Mouse (Mus musculus): ENCODE results near the gene Uts2r. TPM values are rescaled to one million over a fixed set of nuclear protein-coding genes. Genes with fewer than 3 reads are reported as not detected.

Uts2r gene
- polyA plus RNA-seq, 1 experiment from 2014 or later, result 0.10 TPM

DNA sequence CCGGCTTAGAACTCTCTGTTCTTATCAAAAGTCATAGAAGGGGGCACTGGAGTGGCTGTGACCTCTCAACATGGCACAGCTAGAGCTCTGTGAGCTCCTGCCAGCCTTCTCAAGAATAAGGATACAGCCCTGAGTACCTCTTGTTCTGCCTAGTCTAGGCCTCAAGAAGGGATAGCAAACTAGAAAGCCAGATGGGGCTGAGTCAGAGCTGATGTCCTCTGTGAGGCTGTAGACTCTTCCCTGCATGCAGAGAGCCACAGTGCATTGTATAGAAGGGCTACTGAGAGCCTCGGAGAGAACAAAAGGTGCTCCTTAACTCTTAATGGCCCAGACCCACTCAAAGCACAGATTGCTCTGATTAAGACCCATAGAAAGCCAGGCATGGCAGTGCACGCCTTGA, 14.2 kb downstream of the Uts2r start:
- Histone ChIP-seq H3K4me2 (replicated peaks) (no peak overlapping the region), H3K36me3 (no peaks in the 10 kb centered on the region), H3K27me3 (no peaks in the 10 kb centered on the region), H3K4me3 (no peak overlapping the region), H3K4me1 (peaks cover 26% of the 10 kb centered on the region), H3K9ac (replicated peaks) (no peak overlapping the region), H3K27ac (replicated peaks) (0 out of 2 replicates have a peak overlapping the region, but pooled peaks have one; percentile 4), H3K9me3 (no peaks in the 10 kb centered on the region)
- 43% methylated on average over 3 of the region's 3 CpGs for WGBS
- ATAC-seq (ENCODE audit: low FRiP score, low read depth), result no peak

DNA sequence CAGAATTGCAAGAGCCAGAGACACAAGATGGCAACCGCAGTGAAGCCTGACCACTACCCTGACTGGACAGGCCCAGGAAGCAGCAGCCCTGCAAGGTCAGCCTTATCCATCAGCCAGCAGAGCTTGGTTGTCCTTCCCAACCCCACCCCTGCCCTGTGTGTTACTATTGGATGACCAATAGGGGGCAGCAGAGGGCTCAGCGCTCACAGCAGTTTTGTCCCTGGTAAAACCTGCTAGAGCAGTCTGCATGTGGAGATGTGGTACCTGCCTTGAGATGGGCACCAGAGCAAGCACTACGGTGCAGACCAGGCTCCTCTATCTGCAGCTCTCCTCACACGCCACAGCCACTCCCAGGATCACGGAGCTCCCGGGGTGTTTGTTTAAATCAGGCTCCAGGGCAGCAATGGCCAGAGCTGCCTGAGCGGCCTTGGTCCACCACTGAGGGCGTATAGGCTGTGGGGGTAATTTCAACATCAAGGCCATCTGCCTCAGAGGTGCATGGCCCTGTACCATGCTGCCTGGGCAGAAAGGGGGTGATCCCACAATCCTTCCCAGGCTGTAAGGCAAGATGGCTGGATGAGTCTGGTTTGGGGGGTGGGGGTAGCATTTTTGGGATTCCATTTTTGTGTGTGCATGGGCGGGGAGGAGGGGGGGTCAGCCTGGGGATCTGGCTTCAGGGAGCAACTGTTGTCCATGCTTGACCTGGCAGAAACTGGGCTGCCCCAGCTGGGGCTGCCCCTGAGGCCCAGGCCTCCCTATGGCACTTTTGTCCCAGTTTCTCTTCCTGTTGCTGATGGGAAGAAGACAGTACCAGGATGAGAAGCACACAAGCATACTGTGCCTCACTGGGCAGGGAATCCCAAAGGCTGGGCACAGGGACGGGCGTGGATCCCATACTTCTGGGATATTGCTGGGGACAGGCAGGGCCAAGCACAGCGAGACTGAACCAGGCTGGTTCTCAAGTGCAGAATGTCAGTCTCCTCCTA, 16.5 kb downstream of the Uts2r start:
- H3K27ac ChIP-seq (replicated peaks), result no peak overlapping the region
- H3K27me3 ChIP-seq, result no peaks in the 10 kb centered on the region
- H3K36me3 ChIP-seq, result peaks cover 4% of the 10 kb centered on the region; the same call in 1 of the 2 replicates
- no peak overlapping the region for H3K4me2 ChIP-seq (replicated peaks)
- ATAC-seq (ENCODE audit: low FRiP score, low read depth), result no peak
- no peak overlapping the region for H3K4me3 ChIP-seq
- H3K9me3 ChIP-seq, result no peaks in the 10 kb centered on the region
- no peak overlapping the region for H3K9ac ChIP-seq (replicated peaks)
- peaks cover 26% of the 10 kb centered on the region for H3K4me1 ChIP-seq
- WGBS, result 59% methylated on average over 12 of the region's 12 CpGs

DNA sequence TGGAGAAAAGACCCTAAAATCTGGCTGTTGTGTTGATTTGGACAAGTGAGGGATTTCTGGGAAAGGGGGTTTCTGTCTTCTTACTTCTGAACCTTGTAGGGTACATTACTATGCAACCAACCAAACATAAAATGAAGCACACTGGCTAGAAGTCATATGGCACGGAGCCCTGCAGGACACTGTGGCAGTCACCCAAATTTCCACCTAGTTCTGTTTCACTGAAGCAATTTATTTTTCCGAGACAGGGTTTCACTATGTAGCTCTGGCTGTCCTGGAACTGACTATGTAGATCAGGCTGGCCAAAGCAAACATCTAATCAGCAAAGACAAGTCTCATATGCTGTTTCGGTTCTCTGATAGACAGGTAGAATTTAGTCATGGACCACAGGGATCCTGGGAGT, 29.6 kb downstream of the Uts2r start:
- WGBS, result 90% methylated on average over 3 of the region's 3 CpGs
- Histone ChIP-seq H3K27me3 (no peaks in the 10 kb centered on the region), H3K36me3 (peaks cover 4% of the 10 kb centered on the region; the same call in 1 of the 2 replicates), H3K4me3 (no peak overlapping the region), H3K9ac (replicated peaks) (no peak overlapping the region), H3K4me1 (no peaks in the 10 kb centered on the region), H3K9me3 (no peaks in the 10 kb centered on the region), H3K27ac (replicated peaks) (no peak overlapping the region), H3K4me2 (replicated peaks) (no peak overlapping the region)
- no peak for ATAC-seq (ENCODE audit: low FRiP score, low read depth)

DNA sequence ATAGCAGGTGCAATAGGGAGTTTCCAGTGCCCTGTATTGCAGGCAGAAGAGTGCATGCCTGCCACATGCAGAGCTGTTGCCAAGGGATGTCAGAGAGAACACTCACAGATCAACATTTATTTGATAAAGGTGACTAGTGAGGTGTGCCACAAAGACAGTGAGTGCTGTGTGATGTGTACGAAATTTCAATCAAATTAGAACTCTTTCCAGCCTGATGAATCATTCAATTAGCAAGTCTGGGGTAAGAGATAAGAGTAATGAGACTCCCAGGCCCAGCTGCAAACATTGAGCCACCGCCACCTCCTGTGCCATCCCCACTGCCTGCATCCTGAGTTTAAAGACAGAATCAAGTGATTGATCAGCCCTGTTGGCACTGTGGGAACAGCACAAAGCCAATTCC, 32.7 kb downstream of the Uts2r start:
- Histone ChIP-seq H3K27ac (replicated peaks) (no peak overlapping the region), H3K27me3 (no peaks in the 10 kb centered on the region), H3K4me1 (no peaks in the 10 kb centered on the region), H3K36me3 (peaks cover 10% of the 10 kb centered on the region; the same call in 1 of the 2 replicates), H3K4me2 (replicated peaks) (no peak overlapping the region), H3K4me3 (no peak overlapping the region), H3K9me3 (no peaks in the 10 kb centered on the region), H3K9ac (replicated peaks) (no peak overlapping the region)
- 83% methylated on average over 2 of the region's 2 CpGs for WGBS
- no peak for ATAC-seq (ENCODE audit: low FRiP score, low read depth)

DNA sequence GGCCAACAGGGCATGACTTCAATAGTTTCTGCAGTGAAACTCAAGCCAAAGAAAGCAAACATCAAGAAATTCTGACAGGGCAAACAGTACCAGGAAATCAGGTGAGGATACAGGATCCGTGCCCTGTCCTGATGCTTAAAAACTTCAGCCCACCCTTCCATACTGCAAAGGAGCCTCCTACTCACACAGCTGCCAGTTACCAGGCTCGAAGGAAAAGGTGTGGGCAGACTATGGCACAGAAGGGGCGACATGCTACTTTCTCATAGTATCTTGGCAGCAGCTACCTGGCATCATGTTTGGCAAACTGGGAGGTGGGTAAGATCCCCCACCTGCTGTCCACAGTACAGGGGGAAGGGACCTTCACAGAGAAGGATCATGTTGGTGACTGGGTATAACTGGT, 33.3 kb downstream of the Uts2r start:
- H3K27me3 ChIP-seq, result no peaks in the 10 kb centered on the region
- no peaks in the 10 kb centered on the region for H3K4me1 ChIP-seq
- ATAC-seq (ENCODE audit: low FRiP score, low read depth), result no peak
- H3K9me3 ChIP-seq, result no peaks in the 10 kb centered on the region
- H3K4me2 ChIP-seq (replicated peaks), result no peak overlapping the region
- H3K9ac ChIP-seq (replicated peaks), result no peak overlapping the region
- no peak overlapping the region for H3K27ac ChIP-seq (replicated peaks)
- peaks cover 10% of the 10 kb centered on the region; the same call in 1 of the 2 replicates for H3K36me3 ChIP-seq
- no peak overlapping the region for H3K4me3 ChIP-seq
- WGBS, result 86% methylated on average over 3 of the region's 3 CpGs

DNA sequence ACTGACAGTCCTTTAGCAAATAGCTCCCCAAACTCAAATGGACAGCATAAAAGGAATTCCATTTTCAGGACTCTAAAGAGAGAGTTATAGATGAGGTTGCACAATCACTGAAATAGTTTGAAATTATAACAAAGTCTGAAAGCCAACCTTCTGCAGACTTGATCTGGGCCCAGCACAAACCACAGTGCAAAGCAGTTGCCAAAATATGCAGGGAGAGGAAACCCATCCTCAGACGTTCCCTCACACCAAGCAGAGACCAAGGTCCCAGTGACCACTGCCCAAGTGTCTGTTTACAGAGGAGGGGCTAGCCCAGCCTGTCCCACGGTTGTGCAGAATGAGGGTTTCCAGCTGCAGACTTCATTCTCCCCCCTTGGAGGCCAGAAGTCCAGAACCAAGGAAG, 38.6 kb downstream of the Uts2r start:
- Histone ChIP-seq H3K4me3 (no peak overlapping the region), H3K4me1 (no peaks in the 10 kb centered on the region; the same call in 1 of the 2 replicates), H3K27ac (replicated peaks) (no peak overlapping the region), H3K9me3 (no peaks in the 10 kb centered on the region), H3K36me3 (peaks cover 10% of the 10 kb centered on the region; the same call in 1 of the 2 replicates), H3K9ac (replicated peaks) (no peak overlapping the region), H3K4me2 (replicated peaks) (no peak overlapping the region), H3K27me3 (no peaks in the 10 kb centered on the region)
- ATAC-seq (ENCODE audit: low FRiP score, low read depth), result no peak
- 64% methylated on average over 2 of the region's 2 CpGs for WGBS

DNA sequence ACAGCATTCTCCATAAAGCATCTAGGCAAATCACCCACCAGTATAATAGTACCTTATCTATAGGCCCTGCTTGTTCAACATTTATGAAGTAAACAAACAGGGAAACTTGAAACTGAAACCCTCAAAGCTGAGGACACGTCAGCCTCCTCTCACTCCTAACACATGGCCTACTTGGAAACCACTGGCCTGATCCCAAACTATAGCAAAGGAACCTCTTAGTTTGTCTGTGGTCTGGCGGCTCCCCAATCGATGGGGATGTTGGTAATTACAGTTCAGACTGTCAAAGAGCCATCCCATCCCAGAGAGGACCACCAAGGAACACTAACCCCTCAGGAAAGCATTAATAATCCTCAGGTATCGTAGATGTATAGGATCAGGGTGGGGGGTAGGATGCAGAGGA, 39.8 kb downstream of the Uts2r start:
- H3K9ac ChIP-seq (replicated peaks), result no peak overlapping the region
- WGBS, result 84% methylated on average over 4 of the region's 4 CpGs
- H3K36me3 ChIP-seq, result peaks cover 5% of the 10 kb centered on the region; the same call in 1 of the 2 replicates
- no peaks in the 10 kb centered on the region for H3K27me3 ChIP-seq
- H3K4me1 ChIP-seq, result no peaks in the 10 kb centered on the region; the same call in 1 of the 2 replicates
- H3K4me3 ChIP-seq, result no peak overlapping the region
- H3K4me2 ChIP-seq (replicated peaks), result no peak overlapping the region
- H3K27ac ChIP-seq (replicated peaks), result no peak overlapping the region
- no peak for ATAC-seq (ENCODE audit: low FRiP score, low read depth)
- no peaks in the 10 kb centered on the region for H3K9me3 ChIP-seq

DNA sequence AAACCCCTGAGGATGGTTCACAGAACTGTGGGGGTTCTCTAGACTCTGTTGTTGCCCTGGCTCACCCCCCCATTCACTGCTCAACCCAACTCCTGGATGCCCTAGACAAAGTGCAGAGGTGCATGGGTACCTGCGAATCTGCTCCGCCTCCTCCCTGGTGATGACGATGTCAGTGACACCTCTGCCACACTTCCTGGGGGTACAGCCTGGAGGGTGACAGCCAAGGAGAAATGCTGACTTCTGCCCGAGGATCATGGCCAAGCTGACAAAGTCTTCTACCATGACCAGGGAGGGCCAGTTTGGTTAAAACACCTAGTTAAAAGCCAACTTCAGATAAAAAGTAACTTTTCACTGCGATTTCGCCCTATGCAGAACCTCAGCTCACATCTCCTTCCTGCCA, 40.7 kb downstream of the Uts2r start:
- Histone ChIP-seq H3K36me3 (peaks cover 3% of the 10 kb centered on the region; the same call in 1 of the 2 replicates), H3K9me3 (no peaks in the 10 kb centered on the region), H3K4me2 (replicated peaks) (no peak overlapping the region), H3K4me1 (peaks cover 4% of the 10 kb centered on the region), H3K9ac (replicated peaks) (no peak overlapping the region), H3K4me3 (no peak overlapping the region), H3K27ac (replicated peaks) (no peak overlapping the region), H3K27me3 (no peaks in the 10 kb centered on the region)
- ATAC-seq (ENCODE audit: low FRiP score, low read depth), result no peak
- 93% methylated on average over 6 of the region's 6 CpGs for WGBS

DNA sequence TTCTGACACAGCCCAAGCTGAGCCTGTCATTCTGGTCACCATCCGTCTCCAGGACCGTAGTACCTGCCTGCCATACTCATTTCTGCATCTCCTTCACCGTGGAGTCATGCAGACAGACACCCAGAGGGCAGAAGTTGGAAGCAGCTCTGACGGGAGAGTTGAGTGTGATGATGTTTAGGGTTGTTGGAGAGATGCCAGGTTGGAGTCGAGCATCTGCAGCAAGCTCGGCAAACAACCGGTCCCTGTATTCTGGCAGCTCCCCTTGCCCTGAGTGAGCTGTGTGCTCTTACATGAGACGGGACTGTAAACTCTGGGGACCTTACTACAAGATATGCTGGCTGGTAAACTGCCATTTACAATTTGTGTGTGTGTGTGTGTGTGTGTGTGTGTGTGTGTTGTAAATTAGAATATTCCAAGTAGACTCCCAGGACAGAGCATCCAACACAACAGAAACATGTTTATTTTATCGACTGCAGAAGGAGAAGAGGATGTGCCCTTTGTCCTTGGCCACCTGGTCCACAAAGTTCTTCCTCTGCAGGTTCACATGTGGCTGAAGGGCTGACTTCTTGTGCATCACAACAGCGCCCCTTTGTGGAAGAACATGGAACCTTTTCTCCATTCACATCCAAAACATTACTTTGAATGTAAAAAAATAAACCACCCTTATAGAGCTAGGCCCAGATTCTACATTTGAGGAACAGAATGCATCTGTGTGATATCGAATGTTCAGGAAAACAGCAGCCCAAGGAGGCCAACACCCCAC, 41.5 kb downstream of the Uts2r start:
- peaks cover 4% of the 10 kb centered on the region for H3K4me1 ChIP-seq
- H3K27me3 ChIP-seq, result no peaks in the 10 kb centered on the region
- no peaks in the 10 kb centered on the region for H3K36me3 ChIP-seq
- ATAC-seq (ENCODE audit: low FRiP score, low read depth), result no peak
- no peak overlapping the region for H3K4me3 ChIP-seq
- H3K4me2 ChIP-seq (replicated peaks), result no peak overlapping the region
- no peak overlapping the region for H3K27ac ChIP-seq (replicated peaks)
- 66% methylated on average over 11 of the region's 11 CpGs for WGBS
- H3K9me3 ChIP-seq, result no peaks in the 10 kb centered on the region
- no peak overlapping the region for H3K9ac ChIP-seq (replicated peaks)

DNA sequence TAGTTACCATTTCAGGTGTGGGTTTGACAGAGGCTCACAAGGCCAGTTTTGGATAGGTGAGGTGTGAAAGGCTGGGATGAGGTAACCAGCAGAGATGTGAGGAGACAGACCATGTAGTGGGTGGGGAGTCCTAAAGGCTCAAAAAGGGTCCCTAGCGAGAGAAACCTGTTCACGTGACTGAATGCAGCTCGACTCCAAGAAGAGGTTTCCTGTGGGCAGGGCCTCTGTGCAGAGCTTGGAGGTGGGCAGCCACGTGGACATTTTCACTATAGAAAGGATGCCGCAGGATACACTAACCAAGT, 43.7 kb downstream of the Uts2r start:
- no peak for ATAC-seq (ENCODE audit: low FRiP score, low read depth)
- Histone ChIP-seq H3K36me3 (no peaks in the 10 kb centered on the region), H3K4me1 (peaks cover 4% of the 10 kb centered on the region), H3K27ac (replicated peaks) (no peak overlapping the region), H3K27me3 (no peaks in the 10 kb centered on the region), H3K4me2 (replicated peaks) (peak overlapping the region; percentile 71), H3K9me3 (no peaks in the 10 kb centered on the region), H3K4me3 (peak overlapping the region; percentile 68), H3K9ac (replicated peaks) (no peak overlapping the region)
- WGBS, result 0% methylated on average over 5 of the region's 5 CpGs

DNA sequence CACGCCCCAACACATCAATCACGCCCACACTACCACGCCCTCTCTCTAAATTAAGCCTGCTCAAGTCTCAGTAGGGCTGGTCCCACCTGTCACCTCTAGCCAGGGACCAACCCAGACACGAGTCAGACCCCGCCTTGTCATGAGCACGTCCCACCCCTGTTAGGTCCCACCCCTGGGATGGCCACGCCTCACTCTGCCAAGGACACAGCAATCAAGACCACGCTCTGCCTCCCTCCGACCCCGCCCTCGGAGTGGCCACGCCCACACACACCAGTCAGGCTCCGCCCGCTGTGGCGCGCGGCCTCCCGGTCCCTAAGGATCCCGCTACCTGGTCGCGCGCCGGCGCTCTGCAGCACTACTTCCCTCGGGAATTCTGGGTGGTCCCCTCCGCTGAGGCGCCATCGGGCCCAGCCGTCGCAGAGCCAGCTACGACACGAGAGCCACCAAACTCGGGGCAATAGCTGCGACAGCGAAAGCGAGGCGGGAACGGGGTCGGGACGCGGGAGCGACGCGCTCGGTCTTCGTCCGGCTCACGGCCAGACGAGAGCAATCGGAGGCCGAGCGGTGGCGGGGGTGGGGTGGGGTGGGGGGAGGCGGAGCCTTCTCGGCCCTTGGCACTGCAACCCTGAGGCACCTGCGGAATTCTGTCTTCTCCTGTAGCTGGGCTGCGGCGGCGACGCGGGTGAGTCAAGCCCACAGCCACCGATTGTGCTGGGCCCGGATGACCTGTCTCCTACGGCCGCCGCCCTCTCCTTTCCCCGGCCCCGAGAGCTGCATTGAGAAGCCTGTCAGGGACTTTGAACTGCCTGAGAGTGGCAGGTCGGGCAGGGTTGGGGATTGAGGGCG, 44.3 kb downstream of the Uts2r start, which contains the start of the genes Hexdc and Ogfod3:
Hexdc (plus strand) TSS at position 273 of the 846 bp plus-strand sequence.
Ogfod3 (minus strand) TSS at position 551 of the 846 bp plus-strand sequence.
- H3K9me3 ChIP-seq, result no peaks in the 10 kb centered on the region
- peak; percentile 97 for ATAC-seq (ENCODE audit: low FRiP score, low read depth)
- H3K9ac ChIP-seq (replicated peaks), result peak within 1 kb of the TSS; percentile 83
- under 1% methylated on average over 69 of the region's 70 CpGs for WGBS
- H3K4me3 ChIP-seq, result peak within 1 kb of the TSS; percentile 68
- no peaks in the 10 kb centered on the region for H3K36me3 ChIP-seq
- no peaks in the 10 kb centered on the region for H3K27me3 ChIP-seq
- H3K27ac ChIP-seq (replicated peaks), result peak within 1 kb of the TSS; percentile 85
- H3K4me1 ChIP-seq, result peaks cover 4% of the 10 kb centered on the region
- peak within 1 kb of the TSS; percentile 71 for H3K4me2 ChIP-seq (replicated peaks)
